Mouse (Mus musculus) adrenal gland, postnatal 25 days (tissue): ENCODE results near the gene Slc2a6. TPM values are rescaled to one million over a fixed set of nuclear protein-coding genes. Genes with fewer than 3 reads are reported as not detected.
A peak's percentile ranks its signal among the peaks of the same experiment; 100 is the strongest.

Experiments used
- DNase-seq: peaks from one replicate; pipeline ENCODE4 v3.0.0; 2021; ENCODE audit warnings: mixed read lengths
- total RNA-seq: library from RNA; stranded (reverse); gene quantifications from 2 replicates; pipeline ENCODE4 v1.2.3, GENCODE M21; 2021

The Slc2a6 gene
- total RNA-seq, 1 experiment from 2014 or later: 0.97 TPM

DNA sequence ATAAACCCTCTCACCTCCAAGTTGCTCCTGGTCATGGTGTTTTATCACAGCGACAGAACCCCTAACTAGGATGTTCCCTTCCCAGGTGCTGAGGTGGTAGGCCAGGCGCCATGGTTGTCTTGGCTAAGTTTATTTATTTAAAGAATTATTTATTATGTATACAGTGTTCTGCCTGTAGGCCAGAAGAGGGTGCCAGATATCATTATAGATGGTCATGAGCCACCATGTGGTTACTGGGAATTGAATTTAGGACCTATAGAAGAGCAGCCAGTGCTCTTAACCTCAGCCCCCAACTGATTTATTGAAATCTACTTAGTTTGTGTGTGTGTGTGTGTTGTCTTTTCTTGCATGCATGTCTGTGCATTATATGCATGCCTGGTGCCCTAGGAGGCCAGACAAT lies 4.6 kb upstream of the Slc2a6 start:
- no peak for DNase-seq

DNA sequence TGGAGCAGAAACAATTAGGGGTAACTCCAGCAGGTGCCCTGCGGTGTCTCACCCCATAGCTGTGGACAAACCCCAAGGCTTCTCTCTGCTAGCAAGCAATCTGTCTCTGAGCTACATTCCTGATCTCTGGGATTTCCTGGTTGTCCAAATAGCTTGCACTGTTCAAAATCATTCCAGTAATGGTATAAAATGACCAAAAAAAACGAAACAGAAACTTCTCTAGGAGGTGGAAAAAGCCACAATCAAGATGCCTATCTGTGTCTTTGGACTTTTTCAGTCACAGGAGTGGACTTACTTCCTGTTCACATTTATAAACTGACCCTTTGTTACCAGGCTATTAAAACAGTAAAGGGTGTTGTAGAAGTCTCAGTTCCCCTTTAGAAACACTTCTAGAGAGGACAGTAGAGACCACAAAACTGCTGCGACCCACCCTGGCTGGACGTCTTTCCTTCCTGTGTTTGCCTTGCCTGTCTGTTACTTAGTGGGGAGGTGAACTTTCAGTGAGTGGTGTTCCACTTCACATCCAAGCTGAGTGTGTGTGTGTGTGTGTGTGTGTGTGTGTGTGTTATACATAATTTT lies 728 bp upstream of the Slc2a6 start:
- no peak for DNase-seq

DNA sequence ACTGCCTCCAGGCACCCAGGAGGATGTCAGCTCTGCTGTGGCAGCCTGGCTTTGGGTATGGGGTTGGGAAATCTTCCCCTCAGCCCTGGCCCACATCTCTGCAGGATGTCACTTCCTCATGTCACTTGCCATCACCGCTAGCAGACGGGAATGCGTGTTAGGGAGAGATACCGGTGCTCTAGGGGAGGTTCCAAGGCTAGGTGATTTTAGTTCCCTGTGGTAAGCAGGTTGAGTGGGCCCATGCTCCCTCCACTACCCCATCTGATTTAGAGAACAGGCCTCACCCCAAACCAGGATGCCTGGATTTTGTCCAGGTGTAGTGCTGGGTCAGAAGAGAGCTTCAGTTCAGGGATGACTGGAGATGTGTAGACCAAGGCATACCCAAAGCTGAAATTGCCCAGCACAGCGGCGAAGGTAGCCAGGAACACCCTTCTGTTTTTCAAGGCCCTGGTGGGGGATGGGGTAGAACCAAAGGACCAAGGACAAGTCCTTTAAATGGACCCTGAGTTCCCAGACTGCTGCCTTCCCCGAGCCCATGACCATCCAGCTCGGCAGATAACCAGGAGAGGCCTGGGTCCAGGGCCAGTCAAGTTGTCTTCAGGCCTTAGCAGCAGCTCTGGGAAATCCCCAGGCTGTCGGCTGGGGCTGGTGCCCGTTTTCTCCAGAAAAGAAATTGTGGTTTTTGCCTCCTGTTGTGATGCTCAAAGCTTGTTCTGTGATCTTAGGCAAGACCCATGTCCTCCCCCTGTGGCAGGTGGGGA lies 761 bp downstream of the Slc2a6 start:
- no peak for DNase-seq

DNA sequence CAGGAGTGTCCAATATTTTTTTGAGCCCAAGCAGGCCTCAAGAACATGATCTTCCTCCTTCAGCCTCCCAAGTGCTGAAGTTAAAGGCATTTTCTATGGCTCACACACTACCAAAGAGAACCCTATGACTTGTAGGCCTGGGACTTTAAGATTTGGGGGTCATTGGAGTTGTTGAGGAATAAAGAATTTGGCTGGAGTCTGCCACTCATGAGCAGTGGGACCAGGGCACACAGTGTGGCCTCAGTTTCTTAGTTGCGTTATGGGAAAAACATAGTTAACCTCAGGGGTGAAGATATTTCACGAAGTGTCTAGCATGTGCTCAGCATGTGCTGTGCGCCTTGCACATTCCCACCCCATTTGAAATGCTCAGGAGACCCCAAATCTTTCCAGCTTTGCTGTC lies 1.5 kb downstream of the Slc2a6 start:
- DNase-seq: no peak

DNA sequence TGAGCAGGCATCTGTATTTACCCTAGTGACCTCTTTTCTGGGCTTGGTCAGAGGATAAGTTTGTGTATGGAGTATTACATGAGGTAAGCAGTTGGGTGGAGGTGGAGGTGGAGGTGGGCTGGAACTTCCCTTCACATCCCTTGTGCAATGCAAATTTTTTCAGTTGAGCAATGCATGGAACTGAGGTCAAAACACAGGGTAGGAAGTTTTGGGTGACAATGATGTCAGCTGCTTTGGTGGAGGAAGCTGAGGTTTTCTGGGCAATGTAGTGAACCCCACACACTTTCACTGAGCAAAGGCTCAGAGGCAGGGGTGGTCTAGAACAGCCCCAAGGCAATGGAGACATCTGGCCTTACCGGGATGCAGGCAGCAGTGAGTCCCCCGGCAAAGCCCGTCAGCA lies 2.3 kb downstream of the Slc2a6 start:
- DNase-seq: no peak

GRCm38 (mm10) chr2:27024136-27024535 lies 3.7 kb downstream of the Slc2a6 start:
- DNase-seq: no peak

GRCm38 (mm10) chr2:27022612-27023011 lies 5.2 kb downstream of the Slc2a6 start:
- no peak for DNase-seq

- DNase-seq: no peak
Measured at GRCm38 (mm10) chr2:27021103-27021502, 6.7 kb downstream of the Slc2a6 start.

- DNase-seq: no peak
Measured at GRCm38 (mm10) chr2:27019530-27019929, 8.3 kb downstream of the Slc2a6 start.

GRCm38 (mm10) chr2:27017802-27018201 lies 10.0 kb downstream of the Slc2a6 start:
- peak; percentile 70 for DNase-seq

DNA sequence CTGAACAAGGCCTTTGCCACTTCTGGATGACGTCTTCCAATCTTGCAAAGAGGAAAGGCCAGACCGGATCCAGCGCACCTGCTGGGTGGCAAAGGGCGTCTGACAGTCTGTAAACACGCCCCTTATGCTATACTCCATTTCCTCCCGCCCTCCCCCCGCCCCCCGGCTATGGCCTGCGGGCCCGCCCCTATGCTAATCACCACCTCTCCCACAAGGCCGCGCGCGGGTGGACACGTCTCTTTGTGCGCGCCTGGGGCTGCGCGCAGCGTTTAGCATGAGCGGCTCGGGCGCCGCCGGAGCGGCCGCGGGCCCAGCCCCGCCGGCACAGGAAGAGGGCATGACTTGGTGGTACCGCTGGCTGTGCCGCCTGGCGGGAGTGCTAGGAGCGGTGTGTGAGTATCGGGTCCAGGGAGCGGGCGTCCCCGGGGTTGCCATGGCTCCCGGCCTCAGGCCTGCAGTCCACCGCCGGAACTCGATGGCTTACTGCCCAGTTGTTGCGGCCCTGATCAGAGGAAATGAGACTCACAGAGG lies 18.0 kb downstream of the Slc2a6 start, which contains the start of gene Cacfd1:
Gene Cacfd1 (plus strand): TSS at position 213 of the 531 bp plus-strand sequence.
- DNase-seq: peak; percentile 89

GRCm38 (mm10) chr2:27007701-27008100 lies 20.1 kb downstream of the Slc2a6 start:
- DNase-seq: no peak

- no peak for DNase-seq
Measured at GRCm38 (mm10) chr2:27006255-27006654, 21.5 kb downstream of the Slc2a6 start.

GRCm38 (mm10) chr2:26997993-26998392 lies 29.8 kb downstream of the Slc2a6 start:
- DNase-seq: no peak

- no peak for DNase-seq
Measured at GRCm38 (mm10) chr2:26997498-26997897, 30.3 kb downstream of the Slc2a6 start.

DNA sequence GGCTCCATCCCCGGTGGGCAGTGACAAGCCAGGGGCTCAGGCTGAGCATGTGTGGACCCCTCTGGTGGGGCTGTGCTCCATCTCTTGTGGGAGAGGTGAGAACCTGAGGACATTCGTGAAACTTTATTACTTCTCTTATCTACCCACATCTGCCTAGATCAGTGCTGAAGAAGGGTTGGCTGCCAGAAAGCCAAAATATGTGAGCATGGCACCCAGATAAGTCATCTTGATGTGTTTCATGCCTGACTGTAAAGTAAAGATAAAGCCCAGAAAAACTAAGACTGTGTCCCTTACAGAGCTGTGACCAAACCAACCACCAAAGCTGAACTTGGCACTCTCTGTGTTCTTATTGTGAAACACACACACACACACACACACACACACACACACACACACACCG lies 33.9 kb downstream of the Slc2a6 start:
- DNase-seq: no peak

- DNase-seq: no peak
Measured at GRCm38 (mm10) chr2:26984640-26985039, 43.2 kb downstream of the Slc2a6 start.

GRCm38 (mm10) chr2:26984179-26984578 lies 43.6 kb downstream of the Slc2a6 start:
- DNase-seq: no peak

DNA sequence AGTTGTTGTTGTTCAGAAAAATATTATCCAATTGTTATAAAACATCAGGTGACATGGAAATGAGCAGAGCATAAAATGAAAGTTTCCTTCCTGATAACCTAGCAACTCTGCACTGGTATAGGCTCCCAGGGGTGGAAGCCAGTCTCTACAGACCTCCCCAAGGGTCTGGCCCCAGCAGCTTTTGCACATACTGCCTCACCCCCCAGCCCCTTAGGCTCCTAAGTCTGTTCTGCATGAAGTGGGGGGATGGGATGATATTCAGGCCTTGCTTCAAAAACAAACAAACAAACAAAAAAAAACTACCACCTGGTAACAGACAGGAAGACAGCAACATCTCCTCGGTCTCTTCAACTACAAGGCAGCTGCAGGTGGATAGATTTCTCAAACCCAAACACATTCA lies 47.4 kb downstream of the Slc2a6 start:
- no peak for DNase-seq

DNA sequence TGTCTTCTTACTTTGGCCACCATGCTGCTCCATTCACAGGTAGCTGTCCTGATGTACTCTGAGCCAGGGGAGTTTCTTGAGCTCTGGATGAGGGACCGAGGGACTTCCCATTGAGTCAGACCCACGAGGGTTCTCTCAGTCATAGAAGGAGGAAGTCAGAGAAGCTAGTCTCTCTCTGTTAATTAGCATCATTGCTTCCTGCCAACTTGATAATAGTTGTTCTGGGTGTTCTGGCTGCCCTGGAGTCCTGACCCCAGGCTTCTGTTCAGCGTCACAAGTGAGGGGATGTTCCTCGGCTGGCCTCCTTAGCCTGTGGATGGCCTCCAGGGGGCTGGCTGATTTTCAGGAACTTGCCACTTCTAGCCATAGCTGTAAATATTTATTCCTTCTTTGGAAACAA lies 53.8 kb downstream of the Slc2a6 start:
- no peak for DNase-seq

- no peak for DNase-seq
Measured at GRCm38 (mm10) chr2:26973116-26973515, 54.7 kb downstream of the Slc2a6 start, which contains the start of gene Adamts13. Gene Adamts13, plus strand, starts transcription at chr2:26973416.
